Mouse (Mus musculus) cerebellum, postnatal 36 days (tissue): ENCODE data around the gene Rtn2.

Experiments
- DNase-seq, 2 experiments: peaks; one replicate each; pipeline ENCODE4 v3.0.0; 2021 to 2022; ENCODE audit warnings: mixed read lengths in 2 of 2

Rtn2 gene

DNA sequence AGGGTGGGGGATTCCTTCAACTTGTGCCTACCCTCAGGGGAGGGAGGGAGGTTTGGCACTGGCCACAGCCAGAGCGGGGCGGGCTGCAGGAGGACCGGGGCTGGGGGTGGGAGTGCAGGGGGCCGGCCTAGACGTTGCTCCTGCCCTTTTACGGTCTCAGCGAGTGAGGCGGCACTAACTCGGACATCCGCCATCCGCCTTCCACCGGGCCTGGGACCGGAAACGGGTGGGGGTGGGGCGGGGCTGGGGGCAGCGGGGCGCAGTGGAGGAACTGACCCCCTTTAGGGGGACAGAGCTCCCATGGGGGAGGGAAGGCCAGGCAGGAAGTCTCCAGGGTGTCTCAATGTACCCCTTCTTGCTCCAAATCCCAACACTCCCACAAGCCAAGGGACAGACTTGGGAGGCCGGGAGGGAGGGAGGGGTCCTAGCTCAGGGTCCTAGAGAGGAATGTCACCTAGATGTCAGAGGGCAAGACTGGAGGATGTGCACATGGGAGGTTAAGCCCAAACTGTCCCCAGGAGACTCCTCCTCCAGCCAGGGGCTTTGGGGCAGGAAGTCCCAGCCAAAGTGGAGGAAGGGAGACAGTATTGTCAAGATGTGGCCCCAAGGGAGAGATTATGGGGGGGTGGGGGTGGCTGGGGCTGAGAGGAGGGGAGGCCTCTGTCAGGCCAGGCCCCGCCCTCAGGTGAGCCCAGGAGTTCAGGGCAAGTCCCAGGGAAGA lies 12.5 kb upstream of the Rtn2 start:
- peak in 1 of 2 experiments; percentile 27 for DNase-seq

DNA sequence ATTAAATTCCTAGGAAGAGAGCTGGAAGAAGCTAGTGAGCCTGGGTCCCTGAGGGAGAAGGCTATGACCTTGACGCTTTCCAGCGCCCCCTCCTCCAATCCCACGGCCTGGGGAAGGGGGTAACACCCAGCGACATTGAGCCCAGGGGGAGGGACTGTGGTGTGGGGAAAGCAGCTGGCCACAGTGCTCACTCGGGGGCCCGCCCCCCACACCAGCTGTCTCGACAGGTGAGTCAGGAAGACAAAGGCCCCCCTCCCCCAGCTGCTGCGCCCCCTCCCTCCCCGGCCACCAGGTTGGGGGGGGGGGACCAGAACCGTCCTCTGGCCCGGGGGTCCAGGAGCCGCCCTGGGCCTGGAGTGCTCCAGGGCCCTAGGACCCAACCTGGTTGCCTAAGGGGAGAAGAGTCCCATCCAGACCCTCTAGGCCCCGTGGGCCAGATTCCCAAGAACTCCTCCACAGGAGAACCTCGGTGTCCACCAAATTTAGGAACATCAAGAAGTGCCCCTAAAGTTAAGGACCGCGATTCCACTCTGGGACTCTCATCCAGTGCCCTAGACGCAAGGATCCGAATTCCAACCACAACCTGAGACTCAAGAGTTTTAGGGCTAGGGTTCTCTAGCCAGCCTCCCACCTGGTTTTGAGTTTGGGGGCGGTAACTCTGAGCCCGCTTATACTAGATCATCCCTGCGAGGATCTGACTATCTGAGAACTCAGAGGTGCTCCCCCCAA lies 11.8 kb upstream of the Rtn2 start:
- no peak for DNase-seq

GRCm38 (mm10) chr7:19271238-19272172 lies 10.9 kb upstream of the Rtn2 start, which contains the start of gene Vasp:
Gene Vasp (minus strand): TSS chr7:19271817.
- peak; percentile 84 to 88 for DNase-seq

GRCm38 (mm10) chr7:19272173-19272764 lies 10.2 kb upstream of the Rtn2 start:
- DNase-seq: peak; percentile 64 to 72

DNA sequence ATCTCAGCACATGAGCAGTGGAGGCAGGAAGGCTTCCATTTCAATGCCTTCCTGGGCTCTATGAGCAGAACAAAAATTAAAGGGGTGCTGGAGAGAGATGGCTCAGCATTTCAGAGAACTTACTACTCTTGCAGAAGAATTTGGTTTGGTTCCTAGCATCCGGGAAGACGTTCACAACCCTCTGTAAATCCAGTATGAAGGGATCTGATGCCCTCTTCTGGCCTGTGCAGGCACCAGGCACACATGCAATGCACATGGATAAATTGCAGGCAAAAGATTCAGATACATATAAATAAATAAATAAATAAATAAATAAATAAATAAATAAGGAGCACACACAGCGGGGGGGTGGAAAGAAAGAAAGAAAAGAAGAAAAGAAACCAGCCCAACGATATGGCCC lies 6.2 kb upstream of the Rtn2 start:
- no peak for DNase-seq

GRCm38 (mm10) chr7:19279052-19279451 lies 3.4 kb upstream of the Rtn2 start:
- no peak for DNase-seq

- DNase-seq: no peak
Observed at GRCm38 (mm10) chr7:19279581-19280114, 2.8 kb upstream of the Rtn2 start, which contains the start of gene Ppm1n. Gene Ppm1n (minus strand): TSS chr7:19280064.

GRCm38 (mm10) chr7:19281680-19282304 lies 632 bp upstream of the Rtn2 start:
- DNase-seq: peak in 1 of 2 experiments; percentile 59

- DNase-seq: peak; percentile 45 to 61
Observed at GRCm38 (mm10) chr7:19282791-19283405, 474 bp downstream of the Rtn2 start.

GRCm38 (mm10) chr7:19283406-19283804 lies 981 bp downstream of the Rtn2 start:
- DNase-seq: no peak

GRCm38 (mm10) chr7:19284763-19285162 lies 2.3 kb downstream of the Rtn2 start:
- peak; percentile 69 to 80 for DNase-seq

GRCm38 (mm10) chr7:19290969-19291596 lies 8.7 kb downstream of the Rtn2 start:
- no peak for DNase-seq

- peak; percentile 99 for DNase-seq
Observed at GRCm38 (mm10) chr7:19295503-19296185, 13.2 kb downstream of the Rtn2 start.

DNA sequence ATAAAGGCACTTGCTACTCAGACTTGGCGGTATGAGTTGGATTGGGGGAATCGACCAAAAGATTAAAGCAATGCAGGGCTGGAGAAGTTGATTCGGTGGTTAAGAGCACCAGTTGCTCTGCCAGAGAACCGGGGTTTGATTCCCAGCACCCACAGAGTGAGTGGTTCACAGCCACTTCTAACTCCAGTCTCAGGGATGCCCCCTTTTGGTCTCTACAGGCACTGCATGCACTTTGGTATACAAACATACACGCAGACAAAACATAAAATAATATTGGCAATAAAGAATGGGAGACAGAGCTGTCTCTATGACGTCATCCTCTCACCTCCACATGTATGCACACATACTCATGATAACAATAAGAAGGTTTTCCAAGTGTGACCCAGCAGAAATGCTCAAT lies 14.6 kb downstream of the Rtn2 start:
- DNase-seq: no peak

- DNase-seq: no peak
Observed at GRCm38 (mm10) chr7:19297794-19298193, 15.4 kb downstream of the Rtn2 start.

DNA sequence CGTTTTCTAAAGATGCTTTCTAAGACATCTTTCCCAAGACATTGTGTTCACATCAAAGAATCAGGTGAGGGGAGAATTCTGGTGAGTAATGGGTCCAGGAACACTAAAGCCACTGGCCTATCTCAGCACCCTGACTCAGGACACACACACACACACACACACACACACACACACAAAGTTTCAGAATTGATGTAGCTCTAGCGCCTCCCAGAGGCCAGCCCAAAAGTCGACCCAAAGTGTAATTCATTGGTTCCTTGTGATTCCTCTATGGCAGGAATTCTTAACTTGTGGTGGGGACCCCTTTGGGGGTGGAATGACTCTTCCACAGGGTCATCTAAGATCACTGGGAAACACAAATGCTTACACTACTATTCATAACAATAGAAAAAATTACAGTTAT lies 16.8 kb downstream of the Rtn2 start:
- peak; percentile 62 for DNase-seq

DNA sequence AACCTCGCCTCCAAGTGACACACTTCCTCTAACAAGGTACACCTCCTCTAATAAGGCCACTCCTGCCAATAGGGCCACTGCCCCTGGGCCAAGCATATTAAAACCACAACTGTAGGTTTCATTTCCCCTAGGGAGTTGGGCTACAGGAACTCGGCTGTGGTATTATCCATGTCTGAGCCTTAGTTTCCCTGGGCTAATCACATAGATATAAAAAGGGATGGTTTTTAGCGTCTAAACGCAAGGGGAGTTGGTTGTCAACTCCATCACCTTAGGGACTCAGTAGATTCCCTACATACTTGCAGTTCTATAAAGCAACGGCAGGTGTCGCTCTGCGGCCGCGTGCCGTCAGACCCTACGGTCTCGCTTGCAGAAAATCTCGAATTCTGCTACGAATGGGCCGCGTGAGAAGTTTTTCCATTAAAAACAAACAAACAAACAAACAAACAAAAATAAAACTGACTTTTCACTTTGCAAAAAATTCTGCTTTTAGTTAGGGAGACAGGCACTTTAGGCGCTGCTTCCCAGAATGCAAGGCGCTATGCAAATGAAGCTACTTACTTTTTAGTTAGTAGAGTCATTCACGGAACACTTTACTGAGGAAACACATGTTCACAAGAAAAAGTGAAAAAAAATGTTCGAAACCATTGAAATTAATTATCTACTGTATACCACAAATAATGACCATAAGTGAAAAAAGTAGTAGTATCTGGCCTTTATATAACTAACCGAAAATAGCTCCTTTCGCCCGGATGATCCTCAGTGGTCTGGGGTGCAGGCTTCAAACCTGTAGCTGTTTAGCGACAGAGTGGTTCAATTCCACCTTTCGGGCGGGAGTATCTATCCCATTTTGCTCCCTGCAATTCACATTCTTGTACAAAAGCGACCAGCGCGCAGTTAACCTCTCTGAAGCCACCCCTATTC lies 18.3 kb downstream of the Rtn2 start:
- peak; percentile 84 to 88 for DNase-seq

- no peak for DNase-seq
Observed at GRCm38 (mm10) chr7:19301461-19302263, 19.2 kb downstream of the Rtn2 start.
